Mouse (Mus musculus): ENCODE measurements around the gene Fam163a.

The Fam163a gene

DNA sequence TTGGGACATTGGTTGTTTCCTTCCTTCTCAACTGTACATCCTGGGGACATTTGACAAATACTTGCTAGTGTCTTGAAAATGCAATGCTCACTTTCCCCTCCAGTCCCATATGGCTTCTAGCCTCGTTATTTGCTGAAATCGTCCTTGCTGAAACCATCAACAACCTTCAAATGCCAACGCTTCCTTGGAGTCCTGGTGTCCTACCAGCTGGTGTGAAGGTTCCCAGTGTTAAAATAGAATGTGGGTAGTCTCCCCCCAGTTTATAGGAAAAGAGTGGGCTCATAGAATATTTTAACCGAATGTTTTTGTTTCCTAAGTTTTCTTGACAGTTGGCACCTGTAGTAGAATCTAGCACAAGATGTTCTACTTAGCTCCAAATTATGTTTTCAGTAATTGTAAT is 7.2 kb downstream of the Fam163a start:
- DNase-seq: no peak

DNA sequence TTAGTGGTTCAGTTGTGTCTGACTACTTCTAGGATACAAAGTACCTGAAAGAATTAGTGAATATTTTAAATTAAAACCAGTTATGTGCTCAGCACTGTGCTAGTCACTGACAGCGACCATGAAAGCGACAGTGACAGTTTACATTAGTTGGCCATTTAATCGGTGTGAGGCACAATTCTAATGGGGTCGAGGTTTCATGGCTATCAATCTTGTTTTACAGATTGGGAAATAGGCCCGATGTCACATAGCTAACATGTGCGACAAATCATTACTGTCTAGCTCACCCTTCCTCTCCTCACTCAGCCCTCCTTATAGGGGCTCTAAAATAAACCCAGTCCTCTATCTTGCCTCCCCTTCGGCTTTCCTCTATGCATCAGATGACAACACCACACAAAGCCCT is 11.5 kb downstream of the Fam163a start:
- no peak for DNase-seq

DNA sequence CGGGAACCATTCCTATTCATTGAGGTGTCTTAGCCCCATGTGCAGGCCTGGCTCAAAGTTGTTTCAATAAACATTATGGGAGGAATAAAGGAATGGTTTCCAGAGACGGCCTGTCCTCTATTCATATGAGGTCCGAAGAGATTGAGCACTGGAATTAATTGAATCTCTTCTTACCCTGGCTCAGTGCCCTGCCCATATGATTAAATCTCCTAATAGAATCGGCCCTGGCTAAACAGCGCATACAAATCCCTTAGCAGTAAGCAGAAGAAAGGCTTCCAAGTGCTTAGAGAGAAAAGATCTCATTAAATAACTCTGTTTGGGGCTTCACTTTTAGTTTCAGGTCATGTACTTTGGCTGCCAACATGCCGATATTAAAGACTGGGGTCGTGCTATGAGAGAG is 12.0 kb downstream of the Fam163a start:
- DNase-seq: no peak

DNA sequence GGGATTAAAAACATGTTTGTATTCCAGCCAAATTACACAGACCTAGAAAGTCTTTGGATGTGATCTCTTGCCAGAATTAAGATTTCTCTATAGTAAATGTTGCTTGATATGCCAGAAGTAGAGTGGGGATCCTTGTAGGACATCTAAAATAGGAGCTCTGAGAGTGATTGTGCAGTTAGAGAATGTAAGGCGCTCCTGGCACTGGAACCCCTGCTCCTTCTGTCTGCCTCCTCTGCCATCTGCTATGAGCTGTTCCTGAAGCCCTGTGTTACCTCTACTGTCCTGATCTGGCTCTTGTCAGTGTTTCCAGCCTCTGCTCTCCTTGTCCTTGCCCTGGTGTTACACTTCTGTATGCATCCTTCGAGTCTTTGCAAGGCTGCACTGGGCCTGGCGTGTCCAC is 18.2 kb downstream of the Fam163a start:
- no peak for DNase-seq

DNA sequence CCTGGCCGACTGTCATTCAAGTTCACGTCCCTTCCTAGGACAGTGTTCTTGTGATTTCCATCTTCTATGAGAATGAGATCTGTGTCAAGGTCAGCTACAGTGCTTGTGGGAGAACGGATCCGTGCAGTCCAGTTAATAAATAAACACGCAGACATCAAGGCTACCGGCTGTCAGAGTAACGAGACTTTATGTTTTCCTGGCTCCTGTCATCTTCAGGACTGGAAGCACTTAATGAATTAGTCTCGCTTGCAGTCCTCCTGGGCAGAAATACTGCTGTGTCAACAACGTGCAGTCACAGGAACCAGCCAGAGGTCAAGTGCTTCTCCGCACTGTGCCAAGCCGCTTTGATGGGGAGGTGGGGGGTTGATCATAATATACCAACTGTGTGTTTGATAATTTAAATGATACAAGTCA is 20.7 kb downstream of the Fam163a start:
- no peak for DNase-seq

DNA sequence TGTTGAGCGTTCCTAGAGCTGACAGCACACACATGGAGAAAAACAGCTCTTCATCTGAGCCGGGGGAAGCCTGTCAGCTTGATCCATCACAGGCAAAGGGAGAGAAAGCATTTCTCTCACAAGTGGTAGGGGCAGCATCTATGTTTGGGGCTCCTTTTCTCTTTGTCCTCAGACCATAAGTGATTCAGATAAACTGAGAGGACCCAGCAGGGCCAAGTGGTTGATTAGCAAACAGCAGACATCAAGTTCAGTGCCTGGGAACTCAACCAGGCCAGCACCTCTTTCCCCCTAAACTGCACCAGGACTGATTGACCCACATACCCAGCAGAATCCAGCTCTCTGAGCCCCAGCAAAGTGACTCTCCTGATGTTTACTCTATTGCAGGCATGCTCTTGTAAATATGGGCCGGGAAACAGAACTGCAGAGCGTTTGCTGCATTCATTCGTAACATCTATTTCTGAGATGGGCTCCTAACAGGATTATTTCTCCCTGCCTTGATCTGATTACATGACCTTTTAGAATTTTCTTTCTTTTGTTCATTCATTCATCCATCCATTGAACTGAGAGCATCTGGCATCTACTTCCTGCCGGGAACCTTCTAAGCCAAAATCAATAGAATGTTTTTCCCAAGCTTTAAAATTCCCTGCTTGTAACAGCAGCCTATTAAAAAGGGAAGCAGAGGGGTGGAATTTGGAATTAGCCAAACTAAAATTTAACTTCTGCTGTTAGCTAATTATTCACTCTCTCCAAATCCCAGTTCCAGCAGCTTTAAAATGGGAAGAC is 21.5 kb downstream of the Fam163a start:
- no peak for DNase-seq

DNA sequence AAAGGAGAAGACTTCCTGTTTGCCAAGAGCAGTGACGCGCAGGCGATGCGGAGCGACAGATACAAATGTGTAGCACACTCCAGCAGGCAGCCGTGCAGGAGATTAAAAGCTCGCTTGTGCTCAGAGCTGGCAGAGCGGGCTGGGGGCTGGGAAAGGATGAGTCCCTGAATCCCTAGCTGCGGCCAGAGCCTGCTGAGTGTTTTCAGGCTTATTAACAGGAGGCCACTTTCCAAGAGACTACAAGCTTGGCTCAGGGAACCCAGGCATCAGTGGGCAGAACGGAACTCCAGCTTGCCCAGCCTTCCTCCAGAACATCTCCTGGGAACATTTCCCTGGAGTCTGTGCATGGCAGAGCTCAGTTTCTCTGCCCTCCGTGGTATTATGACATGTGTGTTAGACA is 25.0 kb downstream of the Fam163a start:
- no peak for DNase-seq

DNA sequence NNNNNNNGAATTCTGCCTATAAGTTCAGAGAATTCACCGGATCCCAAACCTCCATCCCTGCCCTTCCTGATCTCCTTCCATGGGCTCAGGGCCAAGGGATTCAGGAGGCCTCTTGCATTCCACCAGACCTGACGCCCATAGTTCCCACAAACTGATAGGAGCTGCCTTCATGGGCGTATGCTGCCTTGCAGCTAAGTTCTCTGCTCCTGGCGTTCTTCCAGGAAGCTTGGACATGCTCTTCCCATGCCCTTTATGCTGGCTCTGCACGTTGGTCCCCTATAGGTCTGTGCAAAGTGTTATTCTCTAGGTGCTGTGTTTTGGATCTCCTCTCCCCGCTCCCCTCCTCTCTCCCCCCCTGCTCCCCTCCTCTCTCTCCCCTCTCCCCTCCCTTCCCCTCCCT is 36.1 kb downstream of the Fam163a start:
- no peak for DNase-seq

DNA sequence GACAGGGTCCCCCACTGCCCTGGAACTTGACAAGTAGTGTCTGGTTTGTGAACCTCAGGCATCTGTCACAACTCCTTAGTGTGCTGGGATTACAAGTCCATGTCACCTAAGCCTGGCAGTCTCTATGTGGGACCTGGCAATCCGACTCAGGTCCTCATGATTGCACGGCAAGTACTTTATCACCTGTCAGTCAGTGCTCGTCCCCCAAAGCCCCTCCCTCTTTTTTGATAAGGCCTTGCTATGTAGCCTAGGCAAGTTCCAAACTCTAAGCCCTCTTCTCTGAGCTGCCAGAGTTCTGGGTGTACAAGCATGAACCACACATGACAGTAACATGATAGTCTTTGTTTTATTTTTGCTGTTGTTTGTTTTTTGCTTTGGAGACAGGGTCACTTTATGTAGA is 88.1 kb downstream of the Fam163a start:
- DNase-seq: no peak

DNA sequence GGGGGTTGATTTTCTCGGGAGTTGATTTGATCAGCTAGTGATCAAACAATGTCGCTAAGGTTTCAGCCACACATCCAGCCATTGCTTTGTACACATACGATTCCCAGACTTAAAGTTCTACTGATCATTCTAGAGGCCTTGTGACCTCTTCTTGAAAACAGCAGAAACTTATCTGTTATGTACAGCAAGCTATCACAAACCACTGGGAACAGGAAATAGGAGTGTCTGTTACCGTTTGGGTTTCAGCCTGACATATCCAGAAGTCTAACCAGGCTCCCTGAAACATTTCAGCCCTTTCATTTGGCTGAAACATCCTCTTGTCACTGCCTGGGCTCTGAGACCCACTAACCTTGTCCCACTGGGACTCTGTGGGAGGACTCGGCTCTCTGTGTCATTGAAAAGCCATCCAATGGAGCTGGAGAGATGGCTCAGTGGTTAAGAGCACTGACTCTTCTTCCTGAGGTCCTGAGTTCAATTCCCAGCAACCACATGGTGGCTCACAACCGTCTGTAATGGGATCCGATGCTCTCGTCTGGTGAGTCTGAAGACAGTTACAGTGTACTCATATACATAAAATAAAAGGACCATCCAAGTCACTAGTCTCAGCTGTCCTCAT is 90.8 kb downstream of the Fam163a start:
- no peak for DNase-seq

DNA sequence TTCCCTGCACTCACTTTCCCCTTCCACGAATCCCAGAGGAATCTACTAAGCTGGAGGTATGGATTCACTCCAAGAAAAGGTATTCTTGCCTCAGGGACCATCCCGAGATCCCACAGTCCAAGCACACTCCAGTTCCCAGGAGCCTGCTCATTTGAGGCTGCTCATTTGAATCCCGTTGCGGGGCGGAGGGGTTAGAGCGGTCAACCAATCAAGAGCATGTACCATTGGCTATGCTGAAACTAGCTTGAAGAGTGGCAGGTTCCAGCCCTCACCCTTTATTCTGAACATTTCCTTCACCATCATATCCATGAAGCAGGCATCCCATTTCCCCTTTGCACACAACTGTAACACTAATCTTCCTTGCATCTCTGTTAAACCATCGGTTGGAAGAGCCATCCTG is 92.7 kb downstream of the Fam163a start:
- no peak for DNase-seq

DNA sequence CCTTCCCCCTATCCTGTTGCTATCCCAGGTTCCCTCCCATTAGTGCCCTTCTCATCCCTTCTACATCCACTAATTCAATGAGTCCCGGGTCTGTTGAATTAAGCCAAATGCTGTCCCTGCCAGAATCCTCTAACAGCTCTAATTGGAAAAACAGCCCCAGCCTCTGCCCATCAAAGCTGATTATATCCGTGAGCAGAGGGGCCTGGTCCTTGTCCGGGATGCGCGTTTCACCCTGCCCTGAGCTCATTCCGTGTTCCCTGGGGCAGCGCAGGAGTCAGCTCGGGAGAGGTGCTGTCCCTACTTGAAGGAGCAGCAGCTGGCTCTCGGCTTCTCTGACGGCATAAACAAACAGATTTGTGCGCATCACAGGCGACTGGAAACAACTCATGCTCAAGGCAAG is 93.1 kb downstream of the Fam163a start:
- DNase-seq: no peak

DNA sequence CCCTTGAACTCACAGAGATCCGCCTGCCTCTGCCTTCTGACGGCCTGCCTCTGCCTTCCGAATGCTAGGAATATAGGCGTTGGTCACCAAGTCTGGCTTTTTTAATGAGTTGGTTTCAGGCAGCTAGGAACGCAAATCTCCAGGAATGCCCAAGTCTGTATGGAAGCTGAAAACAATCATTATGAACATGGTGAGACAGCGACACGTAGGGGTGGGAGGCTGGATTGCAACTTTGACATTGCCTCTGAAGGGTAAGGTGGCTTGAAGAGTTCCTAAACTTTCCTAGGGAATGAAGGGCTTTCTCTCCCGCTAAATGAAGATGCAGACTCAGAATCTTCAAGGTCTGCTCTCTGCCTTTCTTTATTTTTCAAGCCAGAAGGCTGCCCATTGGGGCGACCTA is 93.7 kb downstream of the Fam163a start:
- no peak for DNase-seq

DNA sequence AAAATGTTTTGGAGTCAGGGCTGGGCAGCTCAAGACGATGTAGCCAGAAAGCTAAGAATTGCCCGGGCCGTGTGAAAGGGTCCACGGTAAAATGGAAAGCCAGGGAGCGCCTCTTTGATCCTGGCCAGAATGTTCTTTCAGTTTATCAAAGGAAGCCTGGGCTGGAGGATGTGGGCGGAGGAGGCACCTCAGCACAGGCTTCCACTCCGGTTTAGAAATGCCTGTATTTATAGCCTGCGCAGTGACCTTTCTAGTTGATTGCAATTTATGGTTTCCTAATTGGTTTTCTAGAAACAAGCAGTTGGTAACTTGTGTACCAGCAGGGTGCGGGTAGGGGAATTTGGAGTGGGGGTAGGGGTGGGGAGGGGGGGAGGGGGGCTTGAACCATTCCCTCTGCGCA is 96.4 kb downstream of the Fam163a start:
- DNase-seq: no peak

DNA sequence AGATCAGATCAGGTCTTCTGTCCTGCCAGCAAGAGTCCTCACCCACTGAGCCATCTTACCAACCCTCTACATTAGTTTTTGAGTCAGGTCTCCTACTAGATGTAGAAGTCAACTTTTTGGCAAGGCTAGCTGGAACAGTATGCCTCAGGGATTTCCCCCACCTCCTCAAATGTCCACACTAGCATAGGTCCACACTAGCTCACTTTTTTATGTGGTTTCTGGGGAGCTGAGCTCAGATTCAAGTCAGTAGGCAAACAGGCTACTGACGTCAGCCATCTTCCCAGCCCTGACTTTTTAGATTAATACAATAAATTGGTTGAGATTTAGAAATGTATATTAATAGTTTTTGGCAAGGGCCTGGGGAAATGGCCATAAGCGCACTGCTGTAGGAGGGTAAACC is 97.4 kb downstream of the Fam163a start:
- DNase-seq: no peak

DNA sequence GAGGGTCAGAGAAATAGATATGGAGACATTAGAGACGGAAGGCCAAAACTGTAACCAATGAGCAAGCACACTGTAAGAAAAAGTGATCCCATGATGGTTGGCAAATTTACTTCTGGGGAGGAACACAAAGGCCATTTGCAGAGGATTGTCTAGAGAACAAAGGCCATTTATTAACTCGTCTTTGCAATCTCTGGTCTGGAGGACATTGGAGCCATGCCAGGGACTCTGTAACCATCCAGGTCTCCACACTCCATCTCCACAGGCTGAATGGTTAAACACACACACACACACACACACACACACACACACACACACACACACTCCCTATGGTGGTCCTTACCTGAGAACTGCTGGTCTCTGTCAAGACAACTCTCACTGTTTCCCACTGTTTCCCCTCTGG is 99.4 kb downstream of the Fam163a start:
- DNase-seq: no peak

DNA sequence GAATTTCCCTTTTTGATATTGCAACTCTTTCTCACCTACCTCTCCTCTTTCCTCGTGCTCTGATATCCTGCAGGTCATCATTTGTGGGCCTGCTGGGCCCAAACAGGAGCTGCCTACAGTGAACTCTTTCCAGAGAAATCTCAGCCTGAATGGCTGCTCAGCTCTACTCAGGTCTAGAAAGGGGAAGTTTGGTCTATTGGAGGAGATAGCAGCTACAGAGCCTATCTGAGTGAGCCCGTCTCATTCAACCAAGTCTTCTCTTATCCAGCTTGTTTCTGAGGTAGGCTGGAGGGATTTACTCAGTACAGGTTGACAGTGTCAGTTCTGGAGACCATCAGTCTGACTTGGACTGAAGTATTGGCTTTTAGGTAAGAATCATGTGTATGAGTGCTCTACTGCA is 101.1 kb downstream of the Fam163a start:
- DNase-seq: no peak

DNA sequence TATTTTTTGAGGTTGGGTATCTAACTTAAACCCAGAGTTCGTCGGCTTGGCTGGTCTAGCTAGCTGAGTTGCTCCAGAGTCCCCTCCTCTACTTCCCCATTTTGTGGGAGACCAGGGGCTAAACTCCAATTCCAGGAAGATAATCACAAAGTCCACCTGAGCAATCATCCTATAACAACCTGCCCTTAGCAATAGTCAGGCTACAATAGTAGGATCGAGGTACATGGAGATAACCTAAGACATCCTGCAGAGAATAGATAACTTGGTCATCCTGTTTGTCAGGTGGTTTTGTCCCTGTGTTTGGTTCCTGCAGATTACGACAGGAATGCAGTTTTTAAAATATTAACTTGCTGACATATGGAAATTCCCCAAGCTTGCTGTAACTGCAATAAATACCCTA is 113.0 kb downstream of the Fam163a start:
- no peak for DNase-seq

DNA sequence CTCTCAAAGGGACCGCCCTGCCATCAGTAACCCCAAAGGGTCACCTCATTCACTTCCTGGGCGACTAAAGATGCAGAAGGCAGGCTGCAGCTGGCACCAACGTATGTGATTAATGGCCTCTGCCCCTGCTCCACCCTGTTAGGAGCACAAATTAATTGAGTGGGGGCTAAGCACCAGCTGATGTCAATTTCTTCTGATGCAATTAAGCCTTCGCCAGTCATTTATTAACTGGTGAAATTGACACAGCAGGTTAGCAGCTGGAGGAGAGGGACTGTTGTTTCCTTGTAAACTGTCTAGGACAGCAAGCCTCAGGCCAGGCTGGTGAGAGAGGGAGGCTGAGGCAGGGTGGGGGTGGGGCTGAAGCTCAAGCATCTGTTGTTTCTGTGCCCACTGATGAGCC is 114.8 kb downstream of the Fam163a start:
- no peak for DNase-seq

DNA sequence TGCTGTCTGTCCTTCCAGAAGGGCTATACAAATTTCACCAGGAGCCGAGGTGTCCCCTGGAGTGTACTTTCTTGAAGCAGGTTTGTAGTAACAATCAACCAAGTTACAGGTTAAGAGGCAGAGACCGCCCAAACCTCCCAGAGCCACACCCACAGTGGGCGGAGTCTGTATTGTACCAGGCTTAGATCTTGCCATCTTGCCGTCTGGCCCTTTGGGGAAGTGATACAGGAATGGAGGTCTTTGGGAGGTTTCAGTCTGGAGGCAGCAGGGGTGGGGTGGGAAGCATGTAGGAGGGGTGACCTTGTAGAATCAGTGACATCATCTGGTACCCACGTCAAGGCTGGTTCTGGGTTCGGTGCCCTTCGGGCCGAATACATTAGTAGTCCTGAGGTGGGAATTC is 115.3 kb downstream of the Fam163a start:
- no peak for DNase-seq

DNA sequence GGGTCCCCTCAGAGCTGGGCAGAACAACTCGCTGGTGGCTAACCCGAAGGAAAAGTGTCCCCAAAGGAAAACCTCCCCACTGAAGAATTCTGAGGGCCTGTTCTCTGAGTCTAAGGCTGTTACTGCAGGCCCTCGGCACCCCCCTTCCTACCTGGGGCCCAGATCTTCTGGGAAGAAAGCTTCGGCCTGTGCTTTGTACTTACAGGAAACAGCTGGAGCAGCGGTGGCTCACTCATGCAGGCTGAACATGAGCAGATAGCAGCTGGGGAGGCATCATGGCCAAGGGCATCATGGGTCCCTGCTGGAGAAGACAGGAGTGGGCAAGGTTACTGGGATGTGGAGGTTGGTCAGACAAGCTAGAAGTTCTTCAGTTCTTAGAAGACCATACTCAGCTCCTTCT is 117.2 kb downstream of the Fam163a start:
- no peak for DNase-seq

DNA sequence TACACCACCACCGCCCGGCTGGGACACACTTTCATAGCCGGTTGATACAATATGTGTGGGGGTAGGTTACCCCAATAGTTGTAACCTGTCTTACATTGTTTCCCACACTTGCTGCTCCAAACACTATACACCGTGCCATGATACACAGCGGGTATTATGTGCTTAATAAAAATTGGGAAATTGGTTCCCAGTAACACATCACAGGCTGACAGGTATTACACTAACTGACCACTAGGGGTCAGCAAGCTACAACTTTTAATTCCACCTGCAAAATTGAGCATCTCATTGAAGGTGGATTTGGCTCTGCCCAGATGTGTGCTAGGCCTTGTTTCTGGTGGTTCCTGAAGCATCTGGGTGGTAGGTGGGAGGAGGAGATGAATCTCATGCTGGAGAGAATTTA is 119.1 kb downstream of the Fam163a start:
- DNase-seq: no peak

DNA sequence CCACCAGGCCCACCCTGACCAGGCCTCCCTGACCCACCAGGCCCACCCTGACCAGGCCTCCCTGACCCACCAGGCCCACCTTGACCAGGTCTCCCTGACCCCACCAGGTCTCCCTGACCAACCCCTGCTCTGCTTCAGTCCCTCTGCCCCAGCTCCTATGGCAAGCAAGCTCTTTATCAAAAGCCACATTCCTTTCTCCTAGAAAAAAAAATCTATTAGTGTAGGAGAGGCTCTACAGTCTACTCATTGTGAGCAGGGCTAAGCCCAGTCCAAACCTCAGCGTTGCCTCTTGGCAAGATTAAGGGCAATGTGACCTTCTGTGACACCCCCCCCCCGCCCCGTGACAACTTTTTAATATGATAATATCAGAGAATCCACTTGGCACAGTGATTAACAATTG is 120.2 kb downstream of the Fam163a start:
- DNase-seq: no peak

DNA sequence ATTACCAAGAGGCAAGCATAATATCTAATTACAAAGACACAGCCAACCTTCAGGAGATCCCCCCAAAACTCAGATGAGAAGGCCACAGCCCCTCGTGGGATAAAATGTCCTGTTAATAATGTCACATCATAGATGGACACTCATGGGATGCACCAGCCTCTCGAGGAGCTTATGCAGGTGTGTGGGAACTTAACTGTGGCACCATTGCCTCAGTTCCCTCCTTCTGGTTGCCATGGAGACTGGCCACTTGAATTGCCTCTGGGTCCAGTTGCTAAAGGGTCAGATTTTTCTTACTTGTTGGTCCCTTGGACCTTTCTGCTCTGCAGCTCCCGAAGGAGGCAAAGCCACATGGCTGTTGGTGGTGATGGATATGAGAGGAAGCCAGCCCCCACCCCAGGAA is 127.2 kb downstream of the Fam163a start:
- no peak for DNase-seq

DNA sequence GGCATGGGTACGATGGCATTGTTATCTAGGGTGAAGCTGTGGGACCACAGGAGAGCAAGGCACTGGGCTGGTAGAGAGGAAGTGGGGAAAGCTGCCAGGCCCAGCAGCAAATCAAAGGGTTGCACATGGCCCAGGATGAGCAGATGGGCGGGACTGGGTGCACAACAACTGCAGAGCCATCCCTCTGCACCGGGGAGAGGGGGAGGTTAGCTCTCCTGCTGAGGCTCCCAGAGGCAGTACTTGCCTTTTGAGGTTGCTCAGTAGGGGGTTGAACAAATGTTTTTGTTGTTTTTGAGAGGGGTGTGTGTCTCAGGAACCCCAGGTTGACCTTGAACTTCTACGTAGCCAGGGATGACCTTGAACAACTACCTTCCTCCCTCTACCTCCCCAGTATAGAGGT is 128.4 kb downstream of the Fam163a start:
- DNase-seq: no peak

Measured in heart, adult 11 months (tissue).